Mouse (Mus musculus) small intestine, adult 10 weeks (tissue): ENCODE measurements around the gene Sval1. TPM values are rescaled to one million over a fixed set of nuclear protein-coding genes. Genes with fewer than 3 reads are reported as not detected.

Source experiments
- polyA plus RNA-seq: library from polyadenylated mRNA; stranded (reverse); fragments of 350-450 nt; fragmentation: Illumina TruSeq; extraction: RNeasy Lipid Tissue Mini Kit (QIAGEN cat#74804); gene quantifications from one replicate; pipeline ENCODE4 v1.2.3, GENCODE M21; 2014; ENCODE audit warnings: low replicate concordance

The Sval1 gene
- 1.7 TPM for polyA plus RNA-seq

GRCm38 (mm10) chr6:41951330-41951729, at the start of gene Sval1:
Gene Sval1, plus strand, starts transcription at chr6:41951630.

GRCm38 (mm10) chr6:41967840-41968239, 16.4 kb downstream of the Sval1 start, which contains the start of gene Sval3:
Gene Sval3, plus strand, starts transcription at chr6:41968140.

Other genes with a start within 250 kb of the Sval1 start
- not detected for gene Kel, start 247.3 kb upstream of the Sval1 start, polyA plus RNA-seq
- gene Olfr459, start 176.5 kb upstream of the Sval1 start, polyA plus RNA-seq = not detected
- gene Pip, start 104.1 kb upstream of the Sval1 start, polyA plus RNA-seq = not detected
- not detected for gene Sval2, start 98.6 kb upstream of the Sval1 start, polyA plus RNA-seq
- gene Sval3, start 16.5 kb downstream of the Sval1 start, polyA plus RNA-seq = not detected
- gene Sva, start 86.8 kb downstream of the Sval1 start, polyA plus RNA-seq = not detected
- gene Tas2r139, start 189.3 kb downstream of the Sval1 start, polyA plus RNA-seq = not detected